Comparison of ENCODE assay signal across 21 mouse cellular contexts in the genomic region with DNA sequence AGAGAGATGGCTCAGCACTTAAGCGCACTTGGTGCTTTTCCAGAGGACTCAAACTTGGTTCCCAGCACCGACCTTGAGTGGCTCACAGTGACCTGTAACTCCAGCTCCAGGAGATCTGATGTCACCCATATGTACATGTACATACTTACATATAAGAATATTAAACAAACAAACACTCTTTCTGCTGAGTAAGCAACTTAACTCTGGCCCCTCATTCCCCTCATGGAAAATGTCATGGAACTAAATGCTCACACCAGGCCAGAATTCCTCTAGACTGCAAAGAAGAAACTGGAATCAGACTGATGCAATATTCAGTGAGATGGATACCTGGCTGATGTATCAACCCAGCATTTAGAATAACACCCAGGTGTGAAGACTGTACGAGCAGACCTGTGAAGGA. TPM values are rescaled to one million over a fixed set of nuclear protein-coding genes. Genes with fewer than 3 reads are reported as not detected.
DNase-seq lines count a peak whose midpoint lies in the region; TF ChIP-seq lines count a peak whose summit lies in the region.
"Had no signal": no experiment of that assay in that cellular context is flagged by ENCODE, and none has a peak within 500 bp of the region (broad histone marks: within the 10 kb centered on the region; RNA-seq: fewer than 3 reads in every experiment).

No protein-coding gene starts in this region.

- in situ Hi-C loops in CH12.LX (cut with MboI; ENCODE audit: low pct_ligation_motif_present, low pct_unique_long_range_greater_than_20kb, low sequenced_read_pairs): no loop called here
- in situ Hi-C loops in ES-E14 (cut with MboI; ENCODE audit: low sequenced_read_pairs in 2 of 2, unreplicated experiment in 2 of 2): no loop called here

- peaks cover 18% of the 10 kb centered on the region for H3K79me2 ChIP-seq in CH12.LX (replicated peaks; ENCODE audit: control insufficient read depth, extremely low read depth, insufficient read depth, poor library complexity, severe bottlenecking)
- H3K79me2 ChIP-seq in MEL (ENCODE audit: control insufficient read depth, insufficient read depth, low read length, poor library complexity): peaks cover 11% of the 10 kb centered on the region

- H3K27ac ChIP-seq in CH12.LX (ENCODE audit: insufficient read depth, low read depth) (no peak overlapping the region), ES-E14 (ENCODE audit: insufficient read depth, low read depth, low read length, poor library complexity, severe bottlenecking) (no peak overlapping the region), MEL (ENCODE audit: control insufficient read depth, low read depth, low read length) (no peak overlapping the region)

- H3K9ac ChIP-seq in CH12.LX (ENCODE audit: insufficient read depth, low read depth) (no peak overlapping the region), ES-E14 (ENCODE audit: insufficient read depth, low read depth, low read length, poor library complexity, severe bottlenecking) (no peak overlapping the region), MEL (ENCODE audit: control insufficient read depth, low read depth, low read length, poor library complexity, severe bottlenecking) (no peak overlapping the region)

- H3K4me1 ChIP-seq in CH12.LX (ENCODE audit: control insufficient read depth in 1 of 2, insufficient read depth in 2 of 2) (peaks cover 3 to 15% of the 10 kb centered on the region in 2 experiments; a peak in 2 of 4 replicates), ES-E14 (ENCODE audit: control insufficient read depth in 2 of 2, insufficient read depth in 2 of 2, low read length in 2 of 2, poor library complexity in 1 of 2) (no peaks in the 10 kb centered on the region), MEL (ENCODE audit: control insufficient read depth in 1 of 2, insufficient read depth in 2 of 2, low read length in 2 of 2) (peaks cover 3 to 5% of the 10 kb centered on the region in 2 experiments; a peak in 2 of 4 replicates)

- dilution Hi-C loops in CH12.LX (cut with MboI; ENCODE audit: extremely low pct_ligation_motif_present, extremely low pct_unique_long_range_greater_than_20kb, low sequenced_read_pairs): no loop called here

- no peak for TF ChIP-seq RAD21 in CH12.LX (IDR thresholded peaks at IDR 0.05; ENCODE audit: low read depth, low read length)
- TF ChIP-seq RAD21 in MEL (IDR thresholded peaks at IDR 0.05; ENCODE audit: low read depth, low read length): no peak

- no peak for TF ChIP-seq POLR2A in CH12.LX (IDR thresholded peaks at IDR 0.05; ENCODE audit: low read depth, low read length)
- TF ChIP-seq POLR2A in MEL (IDR thresholded peaks at IDR 0.05; ENCODE audit: control insufficient read depth in 1 of 2, insufficient read depth in 1 of 2, low read depth in 1 of 2, low read length in 2 of 2, poor library complexity in 1 of 2): no peak

- no peak overlapping the region for H3K4me2 ChIP-seq in CH12.LX (ENCODE audit: insufficient read depth, low read depth, poor library complexity, severe bottlenecking)

- TF ChIP-seq EP300 in CH12.LX (IDR thresholded peaks at IDR 0.05; ENCODE audit: low read length) (no peak), MEL (IDR thresholded peaks at IDR 0.05; ENCODE audit: low read depth in 1 of 2, low read length in 2 of 2) (no peak)

- no peaks in the 10 kb centered on the region for H3K27me3 ChIP-seq in CH12.LX (replicated peaks)
- no peaks in the 10 kb centered on the region for H3K27me3 ChIP-seq in MEL (ENCODE audit: control insufficient read depth in 1 of 2, insufficient read depth in 2 of 2, low read length in 2 of 2)
- H3K27me3 ChIP-seq: Patski had no signal

- DNase-seq in CH12.LX (ENCODE audit: extremely low read depth) (no peak), ES-E14 (ENCODE audit: low read depth, low spot score) (no peak), MEL (ENCODE audit: low read depth, low spot score) (no peak)
- DNase-seq in spleen, adult 12 weeks (ENCODE audit: low spot score): no peak
- DNase-seq in cerebellum, postnatal 10 days: no peak
- DNase-seq in kidney, adult 11 months: no peak
- DNase-seq: adrenal gland, adult 2 months; adrenal gland, adult 8-10 months; adrenal gland, postnatal 10 days; adrenal gland, postnatal 14 days; adrenal gland, postnatal 25 days; adrenal gland, postnatal 36 days; B cell, adult 2 months; cerebellum, adult 11 months; cerebellum, adult 11-12 months; cerebellum, adult 18-20 months; cerebellum, adult 2 months; cerebellum, adult 8-10 months; cerebellum, adult 9-10 months had no signal

- H3K36me3 ChIP-seq in CH12.LX (replicated peaks in 1 of 2; ENCODE audit: control insufficient read depth in 1 of 2, insufficient read depth in 1 of 2, low read length in 1 of 2) (peaks cover 51 to 92% of the 10 kb centered on the region in 2 experiments), ES-E14 (ENCODE audit: control insufficient read depth, insufficient read depth, low read length, poor library complexity, severe bottlenecking) (peaks cover 12% of the 10 kb centered on the region), MEL (ENCODE audit: control insufficient read depth in 1 of 2, insufficient read depth in 2 of 2, low read length in 2 of 2) (peaks cover 7 to 11% of the 10 kb centered on the region in 2 experiments)

- TF ChIP-seq CTCF in CH12.LX (conservative IDR thresholded peaks at IDR 0.05 in 1 of 2, IDR thresholded peaks at IDR 0.05 in 1 of 2; ENCODE audit: low read depth in 2 of 2, low read length in 2 of 2) (no peak), MEL (IDR thresholded peaks at IDR 0.05 in 2 of 3, conservative IDR thresholded peaks at IDR 0.05 in 1 of 3; ENCODE audit: control insufficient read depth in 1 of 3, insufficient read depth in 1 of 3, low read depth in 2 of 3, low read length in 3 of 3, poor library complexity in 1 of 3, severe bottlenecking in 1 of 3) (no peak)

- H3K4me3 ChIP-seq in CH12.LX (replicated peaks in 1 of 3; ENCODE audit: low read depth in 2 of 3, low read length in 2 of 3, poor library complexity in 1 of 3) (no peak overlapping the region), ES-E14 (ENCODE audit: insufficient read depth in 1 of 2, low read depth in 1 of 2, low read length in 2 of 2, poor library complexity in 1 of 2, severe bottlenecking in 1 of 2) (no peak overlapping the region), MEL (ENCODE audit: control insufficient read depth in 1 of 2, insufficient read depth in 1 of 2, low read depth in 2 of 2, low read length in 2 of 2) (no peak overlapping the region)

- H3K9me3 ChIP-seq in CH12.LX (replicated peaks; ENCODE audit: low read length) (no peaks in the 10 kb centered on the region), ES-E14 (ENCODE audit: control insufficient read depth, insufficient read depth, low read depth, low read length) (no peaks in the 10 kb centered on the region), MEL (replicated peaks; ENCODE audit: insufficient read depth, low read length) (no peaks in the 10 kb centered on the region)
- H3K9me3 ChIP-seq: G1E had no signal

TF ChIP-seq in CH12.LX, 34 proteins besides CTCF, POLR2A, EP300 and RAD21:
- TF ChIP-seq MAFK (IDR thresholded peaks at IDR 0.05; ENCODE audit: insufficient replicate concordance, low read length): peak; percentile 64; the same call in 1 of the 2 replicates
- no peak for TF ChIP-seq CHD1 (IDR thresholded peaks at IDR 0.05; ENCODE audit: low read depth, low read length)
TF ChIP-seq in CH12.LX: peak in this region for 1.

TF ChIP-seq in ES-E14, 5 proteins besides CTCF, POLR2A, EP300 and RAD21:
- TF ChIP-seq MAFK (IDR thresholded peaks at IDR 0.05; ENCODE audit: insufficient read depth, low read depth, low read length): peak; percentile 27; the same call in 1 of the 2 replicates
- TF ChIP-seq ZC3H11A (IDR thresholded peaks at IDR 0.05; ENCODE audit: borderline replicate concordance, low read depth, low read length): no peak
- no peak for TF ChIP-seq CHD2 (IDR thresholded peaks at IDR 0.05; ENCODE audit: low read depth, low read length)
- no peak for TF ChIP-seq ZNF384 (IDR thresholded peaks at IDR 0.05; ENCODE audit: low read depth, low read length)
- TF ChIP-seq HCFC1 (IDR thresholded peaks at IDR 0.05; ENCODE audit: borderline replicate concordance, insufficient read depth, low read length): no peak

TF ChIP-seq in MEL, 35 proteins besides CTCF, POLR2A, EP300 and RAD21:
- TF ChIP-seq MAFK (IDR thresholded peaks at IDR 0.05; ENCODE audit: borderline replicate concordance, low read depth, low read length) (0 out of 2 replicates have a peak, but pooled peaks have one; percentile 57), TCF12 (IDR thresholded peaks at IDR 0.05; ENCODE audit: low read depth, low read length) (no peak)

RNA-seq across cellular contexts. Expression of a gene that starts 7.0 kb away (rescaled TPM):
- total RNA-seq in CH12.LX (2012; rRNA removed) (13.1 and 16.2 TPM in 2 replicates), CH12.LX (2014; rRNA removed) (47.7 and 53.1 TPM in 2 replicates), ES-E14 (2012; rRNA removed) (13.1 and 18.7 TPM in 2 replicates), MEL (2012; rRNA removed) (17.3 and 19.3 TPM in 2 replicates)
- polyA plus RNA-seq in CH12.LX (2012; ENCODE audit: insufficient read length, low read depth) (38.5 and 48.3 TPM in 2 replicates), MEL (2012; ENCODE audit: insufficient read depth in 1 of 2, insufficient read length in 2 of 2, low read depth in 1 of 2, low replicate concordance in 2 of 2, missing spikeins in 1 of 2) (10 to 100 TPM in 1 of 2 experiments, not detected in 1; 20.9 TPM)

RNA-seq across cellular contexts. Expression of a gene that starts 7.1 kb away (rescaled TPM):
- total RNA-seq in CH12.LX (2012; rRNA removed) (9.2 and 10.2 TPM in 2 replicates), CH12.LX (2014; rRNA removed) (8.5 and 9.3 TPM in 2 replicates), ES-E14 (2012; rRNA removed) (11.2 and 12.8 TPM in 2 replicates), MEL (2012; rRNA removed) (10.4 and 11.9 TPM in 2 replicates)
- polyA plus RNA-seq in CH12.LX (2012; ENCODE audit: insufficient read length, low read depth) (7.8 and 7.9 TPM in 2 replicates), MEL (2012; ENCODE audit: insufficient read depth in 1 of 2, insufficient read length in 2 of 2, low read depth in 1 of 2, low replicate concordance in 2 of 2, missing spikeins in 1 of 2) (10 to 100 TPM in 1 of 2 experiments, not detected in 1; 12.1 TPM)

RNA-seq across cellular contexts. Expression of a gene that starts 21.2 kb away (rescaled TPM):
- total RNA-seq in CH12.LX (2012; rRNA removed) (10.5 and 11.4 TPM in 2 replicates), CH12.LX (2014; rRNA removed) (12.5 and 14.5 TPM in 2 replicates), ES-E14 (2012; rRNA removed) (18.3 and 26.5 TPM in 2 replicates), MEL (2012; rRNA removed) (17.4 and 18.2 TPM in 2 replicates)
- polyA plus RNA-seq in CH12.LX (2012; ENCODE audit: insufficient read length, low read depth) (11.6 and 11.8 TPM in 2 replicates), MEL (2012; ENCODE audit: insufficient read depth in 1 of 2, insufficient read length in 2 of 2, low read depth in 1 of 2, low replicate concordance in 2 of 2, missing spikeins in 1 of 2) (10 to 100 TPM in 1 of 2 experiments, not detected in 1; 13.3 TPM)
